Comparison of ENCODE assay signal across 11 mouse cellular contexts in genomic region chr11:109221209-109222007, GRCm38 (mm10).
DNase-seq lines count a peak whose midpoint lies in the region; ATAC-seq lines count a peak whose summit lies in the region.
"Had no signal": no experiment of that assay in that cellular context is flagged by ENCODE, and none has a peak within 500 bp of the region (broad histone marks: within the 10 kb centered on the region; RNA-seq: fewer than 3 reads in every experiment).

No protein-coding gene starts in this region.

- no peak for ATAC-seq in forebrain, embryonic 14.5 days
- ATAC-seq in forebrain, embryonic 13.5 days: no peak
- peak; percentile 80 for ATAC-seq in lung, embryonic 16.5 days (ENCODE audit: low read depth)

- no peaks in the 10 kb centered on the region for H3K9me3 ChIP-seq in forebrain, embryonic 14.5 days (replicated peaks; ENCODE audit: control insufficient read depth, low read length)
- no peaks in the 10 kb centered on the region for H3K9me3 ChIP-seq in forebrain, embryonic 13.5 days (replicated peaks)
- H3K9me3 ChIP-seq in lung, embryonic 16.5 days (ENCODE audit: control insufficient read depth, low read length): no peaks in the 10 kb centered on the region
- H3K9me3 ChIP-seq: hindbrain, embryonic 15.5 days; limb, embryonic 13.5 days; neural tube, embryonic 12.5 days had no signal

- H3K36me3 ChIP-seq in forebrain, embryonic 14.5 days (ENCODE audit: control insufficient read depth, insufficient read depth, low read length): no peaks in the 10 kb centered on the region
- no peaks in the 10 kb centered on the region for H3K36me3 ChIP-seq in forebrain, embryonic 13.5 days (ENCODE audit: poor library complexity, severe bottlenecking)
- H3K36me3 ChIP-seq in lung, embryonic 16.5 days (ENCODE audit: control insufficient read depth, insufficient read depth, low read length): no peaks in the 10 kb centered on the region
- H3K36me3 ChIP-seq: hindbrain, embryonic 15.5 days; limb, embryonic 13.5 days; neural tube, embryonic 12.5 days had no signal

- peak; percentile 36 for DNase-seq in forebrain, embryonic 14.5 days (ENCODE audit: low spot score)
- peak; percentile 46 to 50 for DNase-seq in left cerebral cortex, postnatal 14 days (ENCODE audit: low spot score in 2 of 2)
- DNase-seq in left cerebral cortex, postnatal 36 days (ENCODE audit: low spot score in 2 of 2): no peak
- DNase-seq in MN1 (ENCODE audit: low spot score): peak; percentile 14
- DNase-seq in adrenal gland, postnatal 4 days (ENCODE audit: low spot score in 2 of 2): no peak
- no peak for DNase-seq in gastrocnemius, postnatal 14 days

- intact Hi-C loops in left cerebral cortex, postnatal 14 days (cut with DNase I): no loop called here
- intact Hi-C loops in left cerebral cortex, postnatal 36 days (cut with DNase I): no loop called here
- intact Hi-C loops in gastrocnemius, postnatal 14 days (cut with DNase I; ENCODE audit: low total_unique reads): no loop called here

- H3K27ac ChIP-seq in forebrain, embryonic 14.5 days (ENCODE audit: low read depth, low read length): no peak overlapping the region
- no peak overlapping the region for H3K27ac ChIP-seq in forebrain, embryonic 13.5 days
- no peak overlapping the region for H3K27ac ChIP-seq in lung, embryonic 16.5 days (ENCODE audit: low read length)
- H3K27ac ChIP-seq: hindbrain, embryonic 15.5 days; limb, embryonic 13.5 days; neural tube, embryonic 12.5 days had no signal

- H3K4me2 ChIP-seq in forebrain, embryonic 14.5 days (ENCODE audit: low read length): no peak overlapping the region
- H3K4me2 ChIP-seq in forebrain, embryonic 13.5 days: no peak overlapping the region
- no peak overlapping the region for H3K4me2 ChIP-seq in lung, embryonic 16.5 days (ENCODE audit: low read depth, low read length)
- H3K4me2 ChIP-seq: hindbrain, embryonic 15.5 days; limb, embryonic 13.5 days; neural tube, embryonic 12.5 days had no signal

- no peak overlapping the region for H3K4me3 ChIP-seq in forebrain, embryonic 14.5 days (ENCODE audit: low read depth, low read length)
- no peak overlapping the region for H3K4me3 ChIP-seq in forebrain, embryonic 13.5 days
- H3K4me3 ChIP-seq in lung, embryonic 16.5 days (ENCODE audit: low read length): no peak overlapping the region
- H3K4me3 ChIP-seq: hindbrain, embryonic 15.5 days; limb, embryonic 13.5 days; neural tube, embryonic 12.5 days had no signal

- H3K4me1 ChIP-seq in forebrain, embryonic 14.5 days (ENCODE audit: control insufficient read depth, insufficient read depth, low read length): 0 out of 2 replicates have a peak, but pooled peaks cover 5% of the 10 kb centered on the region
- H3K4me1 ChIP-seq in forebrain, embryonic 13.5 days: peaks cover 11% of the 10 kb centered on the region
- no peaks in the 10 kb centered on the region for H3K4me1 ChIP-seq in lung, embryonic 16.5 days (replicated peaks; ENCODE audit: control insufficient read depth, insufficient read depth, low read length)

- WGBS in forebrain, embryonic 14.5 days: 45% methylated on average over 4 of the region's 4 CpGs
- WGBS in forebrain, embryonic 13.5 days: 53% methylated on average over 4 of the region's 4 CpGs
- 44% methylated on average over 4 of the region's 4 CpGs for WGBS in lung, embryonic 16.5 days

- no peaks in the 10 kb centered on the region for H3K27me3 ChIP-seq in forebrain, embryonic 14.5 days (replicated peaks; ENCODE audit: control insufficient read depth, insufficient read depth, low read length)
- H3K27me3 ChIP-seq in forebrain, embryonic 13.5 days: no peaks in the 10 kb centered on the region
- no peaks in the 10 kb centered on the region for H3K27me3 ChIP-seq in lung, embryonic 16.5 days (ENCODE audit: control insufficient read depth, insufficient read depth, low read depth, low read length)
- H3K27me3 ChIP-seq: hindbrain, embryonic 15.5 days; neural tube, embryonic 12.5 days had no signal

- H3K9ac ChIP-seq in forebrain, embryonic 14.5 days (ENCODE audit: low read length): no peak overlapping the region
- H3K9ac ChIP-seq in forebrain, embryonic 13.5 days: no peak overlapping the region
- H3K9ac ChIP-seq in lung, embryonic 16.5 days (ENCODE audit: low read length): no peak overlapping the region
- H3K9ac ChIP-seq: hindbrain, embryonic 15.5 days; limb, embryonic 13.5 days; neural tube, embryonic 12.5 days had no signal

Comparison
In these comparisons a context has a peak if more than half of its experiments do, and no peak if none do; other contexts are left out.
1. DNase-seq: peak in forebrain, embryonic 14.5 days (single experiment), left cerebral cortex, postnatal 14 days (2 of 2) and MN1 (single experiment); none in left cerebral cortex, postnatal 36 days (0 of 2), adrenal gland, postnatal 4 days (0 of 2) and gastrocnemius, postnatal 14 days (single experiment).